Mouse (Mus musculus): ENCODE measurements around the gene Wnt16. TPM values are rescaled to one million over a fixed set of nuclear protein-coding genes. Genes with fewer than 3 reads are reported as not detected.

The Wnt16 gene
- total and polyA plus RNA-seq, 2 experiments from 2014 or later, result 0.90 to 1.3 TPM

- H3K4me3 ChIP-seq (ENCODE audit: low read length), result no peak overlapping the region
- no peaks in the 10 kb centered on the region for H3K27me3 ChIP-seq (ENCODE audit: insufficient read depth, low read length)
- no peak overlapping the region for H3K27ac ChIP-seq
- H3K9me3 ChIP-seq (ENCODE audit: low read length), result no peaks in the 10 kb centered on the region
- H3K9ac ChIP-seq (replicated peaks; ENCODE audit: low read length), result no peak overlapping the region
- no peaks in the 10 kb centered on the region; the same call in 1 of the 2 replicates for H3K36me3 ChIP-seq (ENCODE audit: insufficient read depth, low read length)
- no peak for DNase-seq (ENCODE audit: low spot score)
- WGBS, result 94% methylated on average over 15 of the region's 15 CpGs
- no peaks in the 10 kb centered on the region for H3K4me1 ChIP-seq (ENCODE audit: insufficient read depth, low read length)
- TF ChIP-seq CTCF (IDR thresholded peaks at IDR 0.05; ENCODE audit: low read depth), result no peak
- no peak overlapping the region for H3K4me2 ChIP-seq (ENCODE audit: low read depth, low read length)
- ATAC-seq, result no peak
Observed at GRCm38 (mm10) chr6:22339763-22340542, 51.9 kb downstream of the Wnt16 start.

GRCm38 (mm10) chr6:22340779-22341178 is 52.8 kb downstream of the Wnt16 start:
- DNase-seq (ENCODE audit: low spot score), result no peak
- 96% methylated on average over 14 of the region's 14 CpGs for WGBS

GRCm38 (mm10) chr6:22343292-22343691 is 55.3 kb downstream of the Wnt16 start:
- Histone ChIP-seq H3K27ac (no peak overlapping the region), H3K9me3 (ENCODE audit: low read length) (no peaks in the 10 kb centered on the region), H3K4me2 (ENCODE audit: low read depth, low read length) (no peak overlapping the region), H3K4me1 (ENCODE audit: insufficient read depth, low read length) (no peaks in the 10 kb centered on the region), H3K27me3 (ENCODE audit: insufficient read depth, low read length) (no peaks in the 10 kb centered on the region), H3K36me3 (ENCODE audit: insufficient read depth, low read length) (no peaks in the 10 kb centered on the region), H3K4me3 (ENCODE audit: low read length) (no peak overlapping the region), H3K9ac (replicated peaks; ENCODE audit: low read length) (no peak overlapping the region)
- whole genome bisulfite sequencing, result 85% methylated on average over 3 of the region's 3 CpGs
- DNase-seq (ENCODE audit: low spot score) (no peak), ATAC-seq (no peak)
- no peak for TF ChIP-seq CTCF (IDR thresholded peaks at IDR 0.05; ENCODE audit: low read depth)

More at GRCm38 (mm10) chr6:22340779-22341178, 52.8 kb downstream of the Wnt16 start:
- Histone ChIP-seq H3K36me3 (ENCODE audit: insufficient read depth, low read length) (no peaks in the 10 kb centered on the region; the same call in 1 of the 2 replicates), H3K4me1 (ENCODE audit: insufficient read depth, low read length) (no peaks in the 10 kb centered on the region), H3K4me2 (ENCODE audit: low read depth, low read length) (no peak overlapping the region), H3K4me3 (ENCODE audit: low read length) (no peak overlapping the region), H3K9ac (replicated peaks; ENCODE audit: low read length) (no peak overlapping the region), H3K27ac (no peak overlapping the region), H3K9me3 (ENCODE audit: low read length) (no peaks in the 10 kb centered on the region), H3K27me3 (ENCODE audit: insufficient read depth, low read length) (no peaks in the 10 kb centered on the region)
- TF ChIP-seq CTCF (IDR thresholded peaks at IDR 0.05; ENCODE audit: low read depth), result no peak
- no peak for ATAC-seq

GRCm38 (mm10) chr6:22343706-22344105 is 55.7 kb downstream of the Wnt16 start:
- DNase-seq (ENCODE audit: low spot score), result no peak
- Histone ChIP-seq H3K9me3 (ENCODE audit: low read length) (no peaks in the 10 kb centered on the region), H3K27ac (no peak overlapping the region), H3K27me3 (ENCODE audit: insufficient read depth, low read length) (no peaks in the 10 kb centered on the region), H3K36me3 (ENCODE audit: insufficient read depth, low read length) (no peaks in the 10 kb centered on the region), H3K9ac (replicated peaks; ENCODE audit: low read length) (no peak overlapping the region), H3K4me1 (ENCODE audit: insufficient read depth, low read length) (no peaks in the 10 kb centered on the region), H3K4me3 (ENCODE audit: low read length) (no peak overlapping the region), H3K4me2 (ENCODE audit: low read depth, low read length) (no peak overlapping the region)
- 93% methylated on average over 6 of the region's 6 CpGs for WGBS
- no peak for ATAC-seq
- TF ChIP-seq CTCF (IDR thresholded peaks at IDR 0.05; ENCODE audit: low read depth), result no peak

- TF ChIP-seq CTCF (IDR thresholded peaks at IDR 0.05; ENCODE audit: low read depth), result no peak
- ATAC-seq, result no peak
- no peak for DNase-seq (ENCODE audit: low spot score)
- H3K4me1 ChIP-seq (ENCODE audit: insufficient read depth, low read length), result no peaks in the 10 kb centered on the region
- H3K9ac ChIP-seq (replicated peaks; ENCODE audit: low read length), result no peak overlapping the region
- WGBS, result 63% methylated on average over 6 of the region's 6 CpGs
- no peak overlapping the region for H3K4me3 ChIP-seq (ENCODE audit: low read length)
- no peak overlapping the region for H3K4me2 ChIP-seq (ENCODE audit: low read depth, low read length)
- no peaks in the 10 kb centered on the region for H3K27me3 ChIP-seq (ENCODE audit: insufficient read depth, low read length)
- H3K27ac ChIP-seq, result no peak overlapping the region
- no peaks in the 10 kb centered on the region for H3K9me3 ChIP-seq (ENCODE audit: low read length)
- no peaks in the 10 kb centered on the region for H3K36me3 ChIP-seq (ENCODE audit: insufficient read depth, low read length)
Observed at GRCm38 (mm10) chr6:22344443-22344842, 56.4 kb downstream of the Wnt16 start.

GRCm38 (mm10) chr6:22347132-22347902 is 59.3 kb downstream of the Wnt16 start:
- WGBS, result 74% methylated on average over 8 of the region's 8 CpGs
- ATAC-seq, result no peak
- DNase-seq (ENCODE audit: low spot score), result no peak
- no peak overlapping the region for H3K4me2 ChIP-seq (ENCODE audit: low read depth, low read length)
- TF ChIP-seq CTCF (IDR thresholded peaks at IDR 0.05; ENCODE audit: low read depth), result no peak
- no peaks in the 10 kb centered on the region for H3K4me1 ChIP-seq (ENCODE audit: insufficient read depth, low read length)
- H3K9me3 ChIP-seq (ENCODE audit: low read length), result no peaks in the 10 kb centered on the region
- no peaks in the 10 kb centered on the region for H3K27me3 ChIP-seq (ENCODE audit: insufficient read depth, low read length)
- no peak overlapping the region for H3K4me3 ChIP-seq (ENCODE audit: low read length)
- no peak overlapping the region for H3K9ac ChIP-seq (replicated peaks; ENCODE audit: low read length)
- H3K36me3 ChIP-seq (ENCODE audit: insufficient read depth, low read length), result no peaks in the 10 kb centered on the region
- H3K27ac ChIP-seq, result no peak overlapping the region

Other genes with a start within 250 kb of the Wnt16 start
- 34.8 and 55.1 TPM in 2 replicates for gene Fam3c, start 68.0 kb downstream of the Wnt16 start, total RNA-seq (2014; rRNA removed)
- 116 and 122 TPM in 2 replicates for gene Fam3c, start 68.0 kb downstream of the Wnt16 start, polyA plus RNA-seq (2015; fragmentation: Nextera tagmentation; extraction: Ambion mirVana)

All from hindbrain, postnatal 0 days (tissue).